Mouse (Mus musculus) myocyte (in vitro differentiated cells): ENCODE data around the gene Slc12a4.

Experiments
- CEBPB ChIP-seq: IDR thresholded peaks from 2 replicates; pipeline ENCODE4 v1.6.1; 2011; ENCODE audit warnings: mild to moderate bottlenecking, moderate library complexity; ENCODE audit not compliant: poor library complexity, insufficient read depth, severe bottlenecking
- E2F4 ChIP-seq: IDR thresholded peaks from one replicate; pipeline ENCODE4 v1.6.1; 2011; ENCODE audit warnings: mild to moderate bottlenecking, control low read depth, moderate library complexity; ENCODE audit not compliant: insufficient read depth
- MAX ChIP-seq: IDR thresholded peaks from one replicate; pipeline ENCODE4 v1.6.1; 2011; ENCODE audit warnings: low read depth, mild to moderate bottlenecking, control low read depth
- MYOD1 ChIP-seq, 3 experiments: IDR thresholded peaks; one replicate each; pipeline ENCODE4 v1.6.1; 2011; ENCODE audit warnings: control low read depth in 2 of 3, low read depth in 2 of 3, mild to moderate bottlenecking in 2 of 3, moderate library complexity in 1 of 3; ENCODE audit not compliant: insufficient read length in 2 of 3, control insufficient read depth in 1 of 3
- MYOG ChIP-seq, 3 experiments: IDR thresholded peaks; one replicate each; pipeline ENCODE4 v1.6.1; 2011; ENCODE audit warnings: control low read depth in 2 of 3, low read depth in 2 of 3, mild to moderate bottlenecking in 2 of 3; ENCODE audit not compliant: insufficient read length in 2 of 3, control insufficient read depth in 1 of 3, insufficient read depth in 1 of 3
- POLR2A ChIP-seq: IDR thresholded peaks from one replicate; pipeline ENCODE4 v1.6.1; 2011; ENCODE audit warnings: low read depth, mild to moderate bottlenecking, control low read depth, moderate library complexity; ENCODE audit not compliant: insufficient read length
- POLR2AphosphoS2 ChIP-seq: IDR thresholded peaks from one replicate; pipeline ENCODE4 v1.6.1; 2011; ENCODE audit warnings: low read depth, control low read depth; ENCODE audit not compliant: insufficient read length
- TCF12 ChIP-seq: IDR thresholded peaks from one replicate; pipeline ENCODE4 v1.6.1; 2011; ENCODE audit warnings: mild to moderate bottlenecking, control low read depth; ENCODE audit not compliant: poor library complexity, insufficient read depth, severe bottlenecking
- TCF3 ChIP-seq: IDR thresholded peaks from one replicate; pipeline ENCODE4 v1.6.1; 2011; ENCODE audit warnings: low read depth, control low read depth; ENCODE audit not compliant: insufficient read length
- USF1 ChIP-seq: IDR thresholded peaks from one replicate; pipeline ENCODE4 v1.6.1; 2011; ENCODE audit warnings: low read depth, mild to moderate bottlenecking, control low read depth, moderate library complexity

DNA sequence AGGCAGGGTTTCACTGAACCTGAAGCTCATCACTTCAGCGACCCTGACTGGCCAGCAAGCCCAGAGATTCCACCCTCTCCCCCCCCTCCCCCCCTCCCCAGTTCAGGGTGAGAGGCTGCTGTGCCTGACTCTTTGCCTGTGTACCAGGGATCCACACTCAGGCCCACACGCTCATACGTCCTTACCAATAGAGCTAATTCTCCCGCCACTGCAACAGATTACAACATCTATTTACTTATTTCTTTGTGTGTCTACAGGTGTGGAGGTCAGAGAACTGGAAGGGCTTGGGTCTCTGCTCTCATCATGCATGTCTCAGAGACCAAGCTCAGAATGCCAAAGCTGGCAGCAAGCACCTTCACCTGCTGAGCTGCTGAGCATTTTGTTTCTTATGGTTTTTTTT is 27.3 kb upstream of the Slc12a4 start:
- TF ChIP-seq MYOG (IDR thresholded peaks at IDR 0.05; ENCODE audit: control insufficient read depth in 1 of 3, insufficient read depth in 1 of 3, insufficient read length in 2 of 3, low read depth in 2 of 3) (no peak), MYOD1 (IDR thresholded peaks at IDR 0.05; ENCODE audit: control insufficient read depth in 1 of 3, insufficient read length in 2 of 3, low read depth in 2 of 3) (no peak), POLR2A (no peak), CEBPB (no peak), E2F4 (no peak), MAX (no peak), POLR2AphosphoS2 (no peak), TCF3 (no peak), USF1 (no peak), TCF12 (no peak)
